Mouse (Mus musculus) heart, adult 2 months (tissue): ENCODE results near the gene Agk.

Experiments
- CTCF ChIP-seq: fragments of 200-600 bp; IDR thresholded peaks from 2 replicates; pipeline ENCODE4 v1.8.1; 2022; ENCODE audit warnings: antibody characterized with exemption, mild to moderate bottlenecking, moderate library complexity
- EP300 ChIP-seq: fragments of 200-500 bp; IDR thresholded peaks from 2 replicates; pipeline ENCODE4 v1.6.1; 2011; ENCODE audit warnings: low read depth, low read length, control low read depth; ENCODE audit not compliant: insufficient read depth
- POLR2A ChIP-seq: fragments of 200-500 bp; IDR thresholded peaks from 2 replicates; pipeline ENCODE4 v1.6.1; 2011; ENCODE audit warnings: mild to moderate bottlenecking, low read depth, low read length, control low read depth; ENCODE audit not compliant: insufficient read depth

GRCm38 (mm10) chr6:40300707-40301106 lies 24.3 kb upstream of the Agk start:
- TF ChIP-seq EP300 (no peak), POLR2A (no peak), CTCF (no peak)
